Mouse (Mus musculus) adrenal gland, postnatal 14 days (tissue): ENCODE measurements around the gene Cyp2d9. TPM values are rescaled to one million over a fixed set of nuclear protein-coding genes. Genes with fewer than 3 reads are reported as not detected.
"Not testable (repeated sequence)": the region's sequence is repeated elsewhere in the genome, so short reads cannot be mapped to it uniquely, and the experiment has no call there.

Source experiments
- DNase-seq: peaks from one replicate; pipeline ENCODE4 v3.0.0; 2021; ENCODE audit warnings: mixed read lengths
- microRNA-seq, 2 experiments: library from miRNA; unstranded; fragments of <30 nt; microRNA quantifications; one replicate each; pipeline ENCODE4 v1.2.0; 2021
- total RNA-seq: library from RNA; stranded (reverse); gene quantifications from 2 replicates; pipeline ENCODE4 v1.2.3, GENCODE M21; 2021

Gene Cyp2d9
- total RNA-seq, 1 experiment from 2014 or later = 4.3 TPM

- DNase-seq = not testable (repeated sequence)
These were observed 16.8 kb downstream of the Cyp2d9 start for GRCm38 (mm10) chr15:82450045-82450444.

GRCm38 (mm10) chr15:82452133-82452532, 18.9 kb downstream of the Cyp2d9 start:
- not testable (repeated sequence) for DNase-seq

- DNase-seq = not testable (repeated sequence)
These were observed 20.3 kb downstream of the Cyp2d9 start for GRCm38 (mm10) chr15:82453501-82453900.

GRCm38 (mm10) chr15:82456086-82456790, 23.0 kb downstream of the Cyp2d9 start:
- not testable (repeated sequence) for DNase-seq

GRCm38 (mm10) chr15:82457064-82458021, 24.1 kb downstream of the Cyp2d9 start:
- DNase-seq = no peak

GRCm38 (mm10) chr15:82459266-82459665, 26.0 kb downstream of the Cyp2d9 start:
- DNase-seq = not testable (repeated sequence)

GRCm38 (mm10) chr15:82464701-82465100, 31.5 kb downstream of the Cyp2d9 start:
- DNase-seq = no peak

- not testable (repeated sequence) for DNase-seq
These were observed 61.0 kb downstream of the Cyp2d9 start for GRCm38 (mm10) chr15:82494273-82494672.

Small RNA genes within 50 kb of the gene (microRNA-seq; reads per million reads assigned to microRNA genes)
- gene Gm25990 (0 reads per million in 2 experiments), gene Gm27331 (0 reads per million in 2 experiments), gene Gm27622 (0 reads per million in 2 experiments), gene Gm27825 (0 reads per million in 2 experiments), gene Mir7684 (0 reads per million in 2 experiments)

Other genes starting within 250 kb of the Cyp2d9 start
- 0.44 and 1.1 TPM in 2 replicates for gene Shisa8, start 220.6 kb upstream of the Cyp2d9 start, total RNA-seq
- 1.0 and 6.8 TPM in 2 replicates for gene Tnfrsf13c, start 209.1 kb upstream of the Cyp2d9 start, total RNA-seq
- 10.9 and 12.2 TPM in 2 replicates for gene Cenpm, start 188.7 kb upstream of the Cyp2d9 start, total RNA-seq
- gene 1500009C09Rik, start 181.0 kb upstream of the Cyp2d9 start, total RNA-seq = 0.49 and 0.74 TPM in 2 replicates
- gene Sept3, start 158.5 kb upstream of the Cyp2d9 start, total RNA-seq = 6.0 and 6.1 TPM in 2 replicates
- gene Wbp2nl, start 134.5 kb upstream of the Cyp2d9 start, total RNA-seq = not detected in 2 replicates
- gene Naga, start 94.5 kb upstream of the Cyp2d9 start, total RNA-seq = 59.5 and 62.1 TPM in 2 replicates
- 1.8 and 2.1 TPM in 2 replicates for gene Pheta2, start 94.5 kb upstream of the Cyp2d9 start, total RNA-seq
- 177 and 179 TPM in 2 replicates for gene Smdt1, start 94.5 kb upstream of the Cyp2d9 start, total RNA-seq
- gene Ndufa6, start 79.1 kb upstream of the Cyp2d9 start, total RNA-seq = 659 and 675 TPM in 2 replicates
- 37.0 and 37.9 TPM in 2 replicates for gene Cyp2d22, start 53.2 kb upstream of the Cyp2d9 start, total RNA-seq
- 0.23 TPM in 1 of 2 replicates, not detected in the other for gene Cyp2d11, start 39.4 kb upstream of the Cyp2d9 start, total RNA-seq
- gene Cyp2d10, start 26.2 kb upstream of the Cyp2d9 start, total RNA-seq = 2.2 and 47.2 TPM in 2 replicates
- 0.26 TPM in 1 of 2 replicates, not detected in the other for gene Cyp2d12, start 121.6 kb downstream of the Cyp2d9 start, total RNA-seq
- gene Cyp2d34, start 187.5 kb downstream of the Cyp2d9 start, total RNA-seq = not detected in 2 replicates